Mouse (Mus musculus): ENCODE results near the gene Taf1b. TPM values are rescaled to one million over a fixed set of nuclear protein-coding genes. Genes with fewer than 3 reads are reported as not detected.

Taf1b gene
- polyA plus RNA-seq, 1 experiment from 2014 or later: 19.7 TPM

DNA sequence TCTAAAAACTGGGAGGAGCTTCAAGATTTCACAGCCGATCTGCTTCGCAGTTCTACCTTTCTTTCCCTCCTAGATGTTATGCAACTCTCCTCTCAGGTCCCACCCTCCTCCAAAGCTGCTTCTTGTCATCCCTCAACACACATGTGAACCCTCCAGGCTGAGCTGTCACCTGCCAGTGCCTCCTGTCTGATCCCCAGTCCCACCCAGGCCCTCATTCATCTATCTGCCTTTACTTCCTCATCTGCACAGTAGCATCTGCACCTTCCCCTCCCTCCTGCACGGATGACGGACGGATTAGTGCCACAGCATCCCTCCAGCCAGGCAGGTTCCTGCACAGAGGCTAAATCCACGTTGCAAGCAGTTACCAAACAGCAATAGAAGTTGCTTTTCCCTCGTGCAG is 88.0 kb downstream of the Taf1b start:
- Histone ChIP-seq H3K36me3 (no peaks in the 10 kb centered on the region), H3K27me3 (replicated peaks) (no peaks in the 10 kb centered on the region), H3K4me1 (no peaks in the 10 kb centered on the region), H3K9me3 (no peaks in the 10 kb centered on the region), H3K27ac (no peak overlapping the region), H3K4me3 (replicated peaks) (no peak overlapping the region), H3K9ac (no peak overlapping the region), H3K4me2 (no peak overlapping the region)
- WGBS: 67% methylated on average over 7 of the region's 7 CpGs
- no peak for ATAC-seq (ENCODE audit: insufficient read depth, low FRiP score, low read depth)

GRCm38 (mm10) chr12:24590371-24590770 is 92.2 kb downstream of the Taf1b start:
- 80% methylated on average over 7 of the region's 7 CpGs for WGBS
- H3K36me3 ChIP-seq: no peaks in the 10 kb centered on the region
- no peak overlapping the region for H3K27ac ChIP-seq
- H3K9ac ChIP-seq: no peak overlapping the region
- H3K4me1 ChIP-seq: peaks cover 12% of the 10 kb centered on the region
- no peaks in the 10 kb centered on the region for H3K9me3 ChIP-seq
- no peaks in the 10 kb centered on the region for H3K27me3 ChIP-seq (replicated peaks)
- no peak for ATAC-seq (ENCODE audit: insufficient read depth, low FRiP score, low read depth)
- no peak overlapping the region for H3K4me3 ChIP-seq (replicated peaks)
- no peak overlapping the region for H3K4me2 ChIP-seq

GRCm38 (mm10) chr12:24592055-24592454 is 93.9 kb downstream of the Taf1b start:
- peak overlapping the region; percentile 68; the same call in 1 of the 2 replicates for H3K27ac ChIP-seq
- WGBS: 78% methylated on average over 9 of the region's 9 CpGs
- no peak for ATAC-seq (ENCODE audit: insufficient read depth, low FRiP score, low read depth)

DNA sequence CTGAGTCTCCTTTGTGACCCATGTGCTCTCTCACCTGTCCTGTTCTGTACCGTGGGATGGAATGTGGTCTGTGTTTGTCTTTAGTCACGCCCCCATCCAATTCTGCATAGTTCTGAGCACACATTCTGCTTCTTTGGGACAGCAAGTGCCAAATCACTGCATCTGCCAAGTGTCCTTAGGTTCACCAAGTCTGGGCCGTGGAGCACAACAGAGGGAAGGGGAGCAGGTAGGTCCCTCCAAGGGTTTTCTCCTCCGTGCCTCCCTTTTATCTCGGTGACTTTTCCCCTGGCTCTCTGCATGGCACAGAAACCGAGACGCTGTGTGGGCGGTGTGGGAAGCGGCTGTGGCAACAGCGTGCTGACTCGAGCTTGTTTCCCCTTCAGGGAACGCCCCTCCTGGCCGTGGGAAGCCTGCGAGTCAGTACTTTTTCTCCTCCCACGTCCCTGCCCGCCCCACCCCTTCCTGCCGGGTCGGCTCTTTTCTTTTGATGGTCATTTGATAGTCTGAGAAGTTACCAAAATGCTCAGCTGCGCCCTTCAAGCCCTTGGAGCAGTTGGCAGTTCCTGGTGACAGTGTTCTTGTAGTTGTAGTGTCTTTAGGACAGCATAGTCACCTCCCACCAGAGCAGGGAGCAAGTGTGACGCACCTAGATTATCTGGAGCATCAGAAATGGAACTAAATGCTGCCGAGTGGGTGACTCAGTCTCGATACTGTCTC is 95.0 kb downstream of the Taf1b start:
- WGBS: 11% methylated on average over 22 of the region's 22 CpGs
- peak; percentile 76 for ATAC-seq (ENCODE audit: insufficient read depth, low FRiP score, low read depth)
- H3K36me3 ChIP-seq: no peaks in the 10 kb centered on the region

More at GRCm38 (mm10) chr12:24592055-24592454, 93.9 kb downstream of the Taf1b start:
- H3K4me2 ChIP-seq: no peak overlapping the region
- no peaks in the 10 kb centered on the region for H3K27me3 ChIP-seq (replicated peaks)
- H3K9ac ChIP-seq: no peak overlapping the region
- H3K4me1 ChIP-seq: peaks cover 12% of the 10 kb centered on the region
- no peak overlapping the region for H3K4me3 ChIP-seq (replicated peaks)
- no peaks in the 10 kb centered on the region for H3K36me3 ChIP-seq
- no peaks in the 10 kb centered on the region for H3K9me3 ChIP-seq

GRCm38 (mm10) chr12:24597376-24597775 is 99.2 kb downstream of the Taf1b start:
- Histone ChIP-seq H3K27ac (peak overlapping the region; percentile 54), H3K4me3 (replicated peaks) (no peak overlapping the region), H3K27me3 (replicated peaks) (no peaks in the 10 kb centered on the region), H3K4me2 (no peak overlapping the region), H3K9ac (no peak overlapping the region), H3K4me1 (peaks cover 11% of the 10 kb centered on the region), H3K36me3 (no peaks in the 10 kb centered on the region), H3K9me3 (no peaks in the 10 kb centered on the region)
- ATAC-seq (ENCODE audit: insufficient read depth, low FRiP score, low read depth): no peak
- WGBS: 55% methylated on average over 6 of the region's 6 CpGs

More for the DNA sequence above, 95.0 kb downstream of the Taf1b start:
- peak overlapping the region; percentile 56 for H3K4me2 ChIP-seq
- peak overlapping the region; percentile 68 for H3K27ac ChIP-seq
- no peaks in the 10 kb centered on the region for H3K9me3 ChIP-seq
- no peaks in the 10 kb centered on the region for H3K27me3 ChIP-seq (replicated peaks)
- H3K9ac ChIP-seq: no peak overlapping the region
- peak overlapping the region; percentile 26 for H3K4me3 ChIP-seq (replicated peaks)
- H3K4me1 ChIP-seq: peaks cover 12% of the 10 kb centered on the region

DNA sequence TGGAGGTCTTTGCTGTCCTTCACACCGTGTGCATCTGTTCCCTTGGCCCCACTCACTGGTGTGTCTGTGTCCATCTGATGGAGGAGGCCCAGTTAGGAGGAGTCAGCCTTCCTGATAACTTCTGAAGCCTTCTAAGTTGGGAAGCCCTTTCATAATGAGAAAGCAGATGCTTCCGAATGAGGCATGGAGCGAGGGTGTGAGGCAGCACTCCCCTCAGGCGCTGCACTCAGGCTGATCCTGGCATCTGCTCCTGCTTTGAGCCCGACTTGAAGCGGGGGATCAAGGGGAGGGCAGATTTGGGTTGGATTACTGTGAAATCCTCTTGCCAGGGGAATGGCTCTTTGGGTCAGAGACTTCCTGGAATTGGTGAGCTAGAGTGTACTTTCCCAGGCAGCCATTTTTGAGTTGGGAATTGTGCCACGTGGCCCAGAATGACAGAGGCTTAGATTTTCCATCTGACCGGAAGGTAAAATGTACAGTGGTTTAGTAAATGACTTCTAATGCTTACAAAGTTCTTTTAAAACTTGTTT is 101.3 kb downstream of the Taf1b start:
- Histone ChIP-seq H3K27ac (no peak overlapping the region), H3K9ac (no peak overlapping the region), H3K36me3 (no peaks in the 10 kb centered on the region), H3K4me1 (no peaks in the 10 kb centered on the region), H3K4me3 (replicated peaks) (no peak overlapping the region), H3K4me2 (no peak overlapping the region), H3K27me3 (replicated peaks) (no peaks in the 10 kb centered on the region), H3K9me3 (no peaks in the 10 kb centered on the region)
- no peak for ATAC-seq (ENCODE audit: insufficient read depth, low FRiP score, low read depth)
- 64% methylated on average over 8 of the region's 8 CpGs for WGBS

GRCm38 (mm10) chr12:24600074-24600473 is 101.9 kb downstream of the Taf1b start:
- Histone ChIP-seq H3K4me1 (no peaks in the 10 kb centered on the region), H3K4me3 (replicated peaks) (no peak overlapping the region), H3K4me2 (no peak overlapping the region), H3K9me3 (no peaks in the 10 kb centered on the region), H3K9ac (no peak overlapping the region), H3K27ac (no peak overlapping the region), H3K36me3 (no peaks in the 10 kb centered on the region), H3K27me3 (replicated peaks) (no peaks in the 10 kb centered on the region)
- WGBS: 63% methylated on average over 7 of the region's 7 CpGs
- no peak for ATAC-seq (ENCODE audit: insufficient read depth, low FRiP score, low read depth)

DNA sequence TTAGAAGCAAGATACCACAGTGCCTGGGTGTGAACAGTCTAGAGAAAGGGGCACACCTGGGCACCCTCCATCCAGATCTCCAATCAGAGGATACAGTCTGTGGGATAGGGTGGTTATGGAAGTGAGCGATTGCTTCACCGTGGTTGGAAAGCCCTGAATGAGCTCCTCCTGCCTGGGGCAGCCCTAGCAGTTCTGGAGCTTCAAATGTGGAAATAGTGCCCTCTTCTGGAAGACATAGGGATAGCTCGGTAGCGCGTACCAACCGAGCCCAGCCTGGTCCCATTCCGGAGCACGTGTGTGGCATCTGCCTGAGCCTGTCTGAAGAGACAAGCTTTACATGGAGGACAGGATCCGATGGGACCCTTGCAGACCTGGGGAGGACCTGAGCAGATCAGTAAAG is 102.6 kb downstream of the Taf1b start:
- 10% methylated on average over 9 of the region's 9 CpGs for WGBS
- Histone ChIP-seq H3K9ac (no peak overlapping the region), H3K27me3 (replicated peaks) (no peaks in the 10 kb centered on the region), H3K4me3 (replicated peaks) (no peak overlapping the region), H3K36me3 (no peaks in the 10 kb centered on the region), H3K9me3 (no peaks in the 10 kb centered on the region), H3K4me1 (no peaks in the 10 kb centered on the region), H3K4me2 (no peak overlapping the region), H3K27ac (no peak overlapping the region)
- ATAC-seq (ENCODE audit: insufficient read depth, low FRiP score, low read depth): peak; percentile 70

- H3K27me3 ChIP-seq (replicated peaks): no peaks in the 10 kb centered on the region
- WGBS: 40% methylated on average over 2 of the region's 2 CpGs
- ATAC-seq (ENCODE audit: insufficient read depth, low FRiP score, low read depth): no peak
Measured at GRCm38 (mm10) chr12:24603266-24603665, 105.1 kb downstream of the Taf1b start.

DNA sequence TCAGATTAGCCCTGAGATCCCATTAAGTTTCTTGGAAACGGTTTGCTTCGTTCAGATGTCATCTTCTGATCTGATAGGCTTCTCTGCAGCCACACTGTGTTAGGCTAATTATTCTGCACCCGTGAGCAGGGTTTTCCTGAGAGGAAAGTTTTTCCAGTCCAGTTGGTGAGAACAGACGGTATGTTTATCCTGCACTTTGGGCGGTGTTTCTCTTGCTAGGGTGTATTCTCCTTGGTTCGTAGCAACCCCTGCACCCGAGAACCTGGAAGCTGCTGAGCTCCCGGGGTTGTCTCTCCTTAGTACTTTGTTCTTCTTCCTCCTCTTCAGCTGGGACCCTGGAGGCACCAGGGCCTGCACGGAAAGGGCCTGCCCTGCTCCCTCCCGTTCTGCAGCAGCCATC is 108.0 kb downstream of the Taf1b start:
- ATAC-seq (ENCODE audit: insufficient read depth, low FRiP score, low read depth): no peak
- Histone ChIP-seq H3K36me3 (no peaks in the 10 kb centered on the region), H3K9me3 (no peaks in the 10 kb centered on the region), H3K27ac (no peak overlapping the region), H3K9ac (no peak overlapping the region), H3K27me3 (replicated peaks) (no peaks in the 10 kb centered on the region), H3K4me1 (no peaks in the 10 kb centered on the region), H3K4me2 (no peak overlapping the region), H3K4me3 (replicated peaks) (no peak overlapping the region)
- WGBS: 75% methylated on average over 10 of the region's 10 CpGs

More at GRCm38 (mm10) chr12:24603266-24603665, 105.1 kb downstream of the Taf1b start:
- Histone ChIP-seq H3K36me3 (no peaks in the 10 kb centered on the region), H3K9me3 (no peaks in the 10 kb centered on the region), H3K27ac (no peak overlapping the region), H3K4me2 (no peak overlapping the region), H3K9ac (no peak overlapping the region), H3K4me1 (no peaks in the 10 kb centered on the region), H3K4me3 (replicated peaks) (no peak overlapping the region)

Data from stomach, embryonic 15.5 days (tissue).